Comparison of ENCODE assay signal across 19 mouse cellular contexts in genomic region chr3:63852828-63853227, GRCm38 (mm10). TPM values are rescaled to one million over a fixed set of nuclear protein-coding genes. Genes with fewer than 3 reads are reported as not detected.
DNase-seq lines count a peak whose midpoint lies in the region; ATAC-seq lines count a peak whose summit lies in the region.
"Had no signal": no experiment of that assay in that cellular context is flagged by ENCODE, and none has a peak within 500 bp of the region (broad histone marks: within the 10 kb centered on the region; RNA-seq: fewer than 3 reads in every experiment).

No protein-coding gene starts in this region.

- no peak for DNase-seq in neural tube, embryonic 10.5 days (ENCODE audit: extremely low spot score, low spot score)
- no peak for DNase-seq in cerebellum, postnatal 25 days
- DNase-seq: adrenal gland, adult 2 months; adrenal gland, postnatal 10 days; adrenal gland, postnatal 25 days; cerebellum, adult 11 months; cerebellum, adult 18-20 months; cerebellum, adult 8-10 months; cerebellum, adult 9-11 months; cerebellum, postnatal 14 days; forebrain, postnatal 0 days had no signal

- no peaks in the 10 kb centered on the region for H3K9me3 ChIP-seq in kidney, embryonic 15.5 days (replicated peaks)
- H3K9me3 ChIP-seq in kidney, embryonic 16.5 days (ENCODE audit: low read length): no peaks in the 10 kb centered on the region
- no peaks in the 10 kb centered on the region for H3K9me3 ChIP-seq in neural tube, embryonic 14.5 days (ENCODE audit: control insufficient read depth, low read length)
- H3K9me3 ChIP-seq: embryonic facial prominence, embryonic 10.5 days; embryonic facial prominence, embryonic 12.5 days; forebrain, embryonic 13.5 days; forebrain, embryonic 15.5 days had no signal

- no peak overlapping the region for H3K4me3 ChIP-seq in kidney, embryonic 15.5 days (replicated peaks)
- H3K4me3 ChIP-seq in kidney, embryonic 16.5 days (ENCODE audit: low read length): no peak overlapping the region
- H3K4me3 ChIP-seq in neural tube, embryonic 14.5 days (ENCODE audit: low read depth, low read length): no peak overlapping the region
- H3K4me3 ChIP-seq: embryonic facial prominence, embryonic 10.5 days; embryonic facial prominence, embryonic 12.5 days; forebrain, embryonic 13.5 days; forebrain, embryonic 15.5 days had no signal

- no peak overlapping the region for H3K4me2 ChIP-seq in kidney, embryonic 15.5 days
- no peak overlapping the region for H3K4me2 ChIP-seq in kidney, embryonic 16.5 days (replicated peaks; ENCODE audit: low read depth, low read length)
- no peak overlapping the region for H3K4me2 ChIP-seq in neural tube, embryonic 14.5 days (ENCODE audit: low read depth, low read length)
- H3K4me2 ChIP-seq: embryonic facial prominence, embryonic 12.5 days; forebrain, embryonic 13.5 days; forebrain, embryonic 15.5 days had no signal

- no peaks in the 10 kb centered on the region for H3K27me3 ChIP-seq in kidney, embryonic 15.5 days
- no peaks in the 10 kb centered on the region for H3K27me3 ChIP-seq in kidney, embryonic 16.5 days (ENCODE audit: insufficient read depth, low read length)
- no peaks in the 10 kb centered on the region for H3K27me3 ChIP-seq in neural tube, embryonic 14.5 days (ENCODE audit: control insufficient read depth, insufficient read depth, low read length)
- H3K27me3 ChIP-seq: embryonic facial prominence, embryonic 12.5 days; forebrain, embryonic 13.5 days; forebrain, embryonic 15.5 days had no signal

- H3K36me3 ChIP-seq in kidney, embryonic 15.5 days: no peaks in the 10 kb centered on the region
- no peaks in the 10 kb centered on the region for H3K36me3 ChIP-seq in kidney, embryonic 16.5 days (ENCODE audit: insufficient read depth, low read length)
- no peaks in the 10 kb centered on the region for H3K36me3 ChIP-seq in neural tube, embryonic 14.5 days (ENCODE audit: control insufficient read depth, insufficient read depth, low read length)
- H3K36me3 ChIP-seq: embryonic facial prominence, embryonic 10.5 days; embryonic facial prominence, embryonic 12.5 days; forebrain, embryonic 15.5 days had no signal

- peaks cover 20% of the 10 kb centered on the region for H3K4me1 ChIP-seq in kidney, embryonic 15.5 days
- H3K4me1 ChIP-seq in kidney, embryonic 16.5 days (ENCODE audit: insufficient read depth, low read length): peaks cover 5% of the 10 kb centered on the region; the same call in 1 of the 2 replicates
- peaks cover 7% of the 10 kb centered on the region; the same call in 1 of the 2 replicates for H3K4me1 ChIP-seq in neural tube, embryonic 14.5 days (ENCODE audit: control insufficient read depth, insufficient read depth, low read length)
- H3K4me1 ChIP-seq: embryonic facial prominence, embryonic 12.5 days had no signal

- H3K27ac ChIP-seq in kidney, embryonic 15.5 days: no peak overlapping the region
- H3K27ac ChIP-seq in kidney, embryonic 16.5 days (ENCODE audit: low read length): no peak overlapping the region
- H3K27ac ChIP-seq in neural tube, embryonic 14.5 days (ENCODE audit: low read depth, low read length): no peak overlapping the region
- H3K27ac ChIP-seq: embryonic facial prominence, embryonic 10.5 days; embryonic facial prominence, embryonic 12.5 days; forebrain, embryonic 13.5 days; forebrain, embryonic 15.5 days had no signal

- 49% methylated on average over 5 of the region's 5 CpGs for WGBS in kidney, embryonic 15.5 days
- 50% methylated on average over 5 of the region's 5 CpGs for WGBS in kidney, embryonic 16.5 days
- WGBS in neural tube, embryonic 14.5 days: 68% methylated on average over 5 of the region's 5 CpGs

- H3K9ac ChIP-seq in kidney, embryonic 15.5 days: no peak overlapping the region
- H3K9ac ChIP-seq in kidney, embryonic 16.5 days (replicated peaks; ENCODE audit: low read length): no peak overlapping the region
- no peak overlapping the region for H3K9ac ChIP-seq in neural tube, embryonic 14.5 days (replicated peaks; ENCODE audit: low read depth, low read length)
- H3K9ac ChIP-seq: embryonic facial prominence, embryonic 12.5 days; forebrain, embryonic 13.5 days; forebrain, embryonic 15.5 days; forebrain, postnatal 0 days had no signal

- peak; percentile 63; the same call in 1 of the 2 replicates for ATAC-seq in kidney, embryonic 15.5 days (replicated peaks; ENCODE audit: low FRiP score)
- no peak for ATAC-seq in kidney, embryonic 16.5 days (ENCODE audit: low FRiP score, low TSS enrichment)
- ATAC-seq in neural tube, embryonic 14.5 days (ENCODE audit: low read depth): peak; percentile 26; the same call in 1 of the 2 replicates
- ATAC-seq: forebrain, embryonic 13.5 days; forebrain, embryonic 15.5 days; forebrain, postnatal 0 days had no signal

RNA-seq across cellular contexts. Expression of gene Plch1, which starts 46.4 kb away (rescaled TPM):
- 10.3 and 11.3 TPM in 2 replicates for polyA plus RNA-seq in kidney, embryonic 15.5 days (2015; fragmentation: Nextera tagmentation; extraction: Ambion mirVana)
- 11.4 and 12.1 TPM in 2 replicates for polyA plus RNA-seq in kidney, embryonic 16.5 days (2015; fragmentation: Nextera tagmentation; extraction: Ambion mirVana)
- 13.4 and 14.3 TPM in 2 replicates for polyA plus RNA-seq in neural tube, embryonic 14.5 days (2014; fragmentation: Nextera tagmentation; extraction: Ambion mirVana)
- polyA plus RNA-seq: adrenal gland, adult 2 months; C2C12 had no signal
